Mouse (Mus musculus) thymus, postnatal 0 days (tissue): ENCODE results near the gene Kif21b. TPM values are rescaled to one million over a fixed set of nuclear protein-coding genes. Genes with fewer than 3 reads are reported as not detected.

Experiments used
- DNase-seq: peaks from one replicate; pipeline ENCODE4 v3.0.0-alpha.2; 2015; ENCODE audit warnings: low spot score
- polyA plus RNA-seq: library from polyadenylated mRNA; unstranded; fragments of >200 nt; fragmentation: Nextera tagmentation; extraction: Ambion mirVana; gene quantifications from 2 replicates; pipeline ENCODE4 v1.2.1, GENCODE M21; 2015

The Kif21b gene
- polyA plus RNA-seq, 1 experiment from 2014 or later = 20.3 TPM

- DNase-seq = no peak
These were observed 25.1 kb downstream of the Kif21b start for GRCm38 (mm10) chr1:136156304-136156703.

GRCm38 (mm10) chr1:136156951-136157350 lies 25.8 kb downstream of the Kif21b start:
- DNase-seq = no peak

GRCm38 (mm10) chr1:136159830-136160229 lies 28.6 kb downstream of the Kif21b start:
- no peak for DNase-seq

DNA sequence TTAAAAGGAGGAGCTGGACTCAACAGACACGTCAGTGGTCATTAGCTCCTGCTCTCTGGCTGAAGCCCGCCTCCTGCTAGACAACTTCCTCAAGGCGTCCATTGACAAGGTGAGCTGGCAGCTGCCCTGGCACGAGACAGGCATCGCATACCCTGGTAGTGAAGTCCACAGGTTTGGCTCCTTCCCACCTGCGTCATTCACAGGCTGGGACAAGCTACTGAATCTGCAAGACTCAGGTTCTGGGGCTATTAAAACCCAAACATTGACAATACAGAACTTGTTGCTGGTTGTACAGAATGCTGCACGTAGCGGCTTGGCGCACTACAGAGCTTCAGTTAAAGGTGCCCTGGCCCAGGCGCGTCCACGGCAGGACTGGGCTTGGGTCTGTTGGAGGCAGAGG lies 29.1 kb downstream of the Kif21b start:
- no peak for DNase-seq

GRCm38 (mm10) chr1:136160930-136161329 lies 29.7 kb downstream of the Kif21b start:
- no peak for DNase-seq

DNA sequence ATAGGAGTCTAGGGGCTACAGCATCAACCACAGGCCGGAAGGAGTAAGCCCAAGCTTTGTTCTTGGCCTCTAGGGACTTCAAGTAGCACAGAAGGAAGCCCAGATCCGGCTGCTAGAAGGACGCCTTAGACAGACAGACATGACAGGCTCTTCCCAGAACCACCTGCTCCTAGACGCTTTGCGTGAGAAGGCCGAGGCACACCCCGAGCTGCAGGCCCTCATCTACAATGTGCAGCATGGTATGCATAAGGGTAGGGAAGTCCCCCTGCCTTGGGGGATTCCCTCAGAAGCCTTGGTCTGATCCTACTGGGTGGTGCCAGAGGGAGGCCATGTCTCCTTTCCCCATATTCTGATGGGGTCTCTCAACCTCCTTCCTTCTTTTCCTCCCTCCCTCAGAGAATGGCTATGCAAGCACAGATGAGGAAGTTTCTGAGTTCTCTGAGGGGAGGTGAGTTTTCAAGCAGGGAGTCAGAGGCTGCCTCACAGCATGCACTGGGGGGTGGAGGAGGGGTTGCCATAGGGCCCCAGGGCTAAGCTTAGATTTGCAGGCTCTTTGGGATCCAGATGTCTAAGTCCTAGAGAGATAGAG lies 30.2 kb downstream of the Kif21b start:
- no peak for DNase-seq

DNA sequence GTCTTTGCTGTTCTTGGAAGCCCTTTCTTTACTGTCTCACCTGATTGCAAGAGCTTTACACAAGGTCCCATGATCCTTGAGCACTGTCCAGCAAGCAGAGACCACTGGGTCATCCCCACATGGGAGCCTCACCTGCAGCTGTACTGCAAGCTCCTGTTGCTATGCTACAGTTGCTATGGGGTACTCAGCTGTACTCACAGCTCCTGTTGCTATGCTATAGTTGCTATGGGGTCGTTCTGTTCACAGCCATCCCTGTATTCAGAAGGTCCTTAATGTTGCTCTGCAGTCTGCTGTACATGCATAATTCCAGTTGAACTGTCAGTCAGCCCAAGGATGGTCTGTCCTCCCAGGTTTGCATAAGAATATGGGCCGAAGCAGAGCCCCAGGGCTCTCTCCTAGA lies 34.2 kb downstream of the Kif21b start:
- no peak for DNase-seq

DNA sequence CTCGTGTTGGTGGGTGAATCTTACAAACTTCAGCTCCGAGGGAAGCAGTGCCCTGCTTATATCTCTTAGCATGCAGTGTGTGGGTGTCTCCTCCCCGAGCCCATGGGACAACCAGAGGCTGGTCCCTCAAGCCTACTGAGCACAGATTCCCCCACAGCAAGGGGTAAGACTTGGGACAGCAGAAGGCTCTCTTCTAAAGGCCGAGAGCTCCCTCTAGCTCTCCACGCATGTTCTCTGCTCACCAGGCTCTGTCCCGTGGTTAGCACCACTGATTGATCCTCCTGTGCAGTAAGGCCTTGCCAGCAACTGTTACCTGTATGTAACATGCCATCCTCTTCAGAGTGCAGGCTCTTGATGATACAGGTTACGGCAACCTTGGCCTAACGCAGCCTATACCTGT lies 36.5 kb downstream of the Kif21b start:
- no peak for DNase-seq

- peak; percentile 79 for DNase-seq
These were observed 38.9 kb downstream of the Kif21b start for GRCm38 (mm10) chr1:136170109-136170508.

- DNase-seq = no peak
These were observed 41.5 kb downstream of the Kif21b start for GRCm38 (mm10) chr1:136172696-136173095.

GRCm38 (mm10) chr1:136174101-136174606 lies 43.0 kb downstream of the Kif21b start:
- DNase-seq = peak; percentile 18

DNA sequence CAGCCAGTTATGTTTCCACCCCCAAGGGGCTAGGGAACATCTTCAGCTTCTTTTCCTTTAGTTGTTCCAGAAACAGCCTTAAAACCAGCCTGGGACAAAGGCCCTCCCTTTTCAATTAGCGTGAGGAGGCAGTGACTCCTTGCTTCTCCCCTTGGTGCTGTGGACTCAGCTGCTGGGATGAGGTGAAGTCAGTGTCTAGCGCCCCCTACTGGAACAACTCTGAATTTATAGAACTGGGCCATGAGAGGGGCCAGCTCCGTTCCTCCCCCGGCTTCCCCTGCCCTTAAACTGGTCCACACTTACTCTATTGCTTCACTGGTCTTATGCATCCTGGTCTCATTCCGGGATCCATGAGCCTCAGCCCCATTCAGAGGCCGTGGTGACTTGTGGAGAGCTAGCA lies 44.0 kb downstream of the Kif21b start:
- peak; percentile 67 for DNase-seq

DNA sequence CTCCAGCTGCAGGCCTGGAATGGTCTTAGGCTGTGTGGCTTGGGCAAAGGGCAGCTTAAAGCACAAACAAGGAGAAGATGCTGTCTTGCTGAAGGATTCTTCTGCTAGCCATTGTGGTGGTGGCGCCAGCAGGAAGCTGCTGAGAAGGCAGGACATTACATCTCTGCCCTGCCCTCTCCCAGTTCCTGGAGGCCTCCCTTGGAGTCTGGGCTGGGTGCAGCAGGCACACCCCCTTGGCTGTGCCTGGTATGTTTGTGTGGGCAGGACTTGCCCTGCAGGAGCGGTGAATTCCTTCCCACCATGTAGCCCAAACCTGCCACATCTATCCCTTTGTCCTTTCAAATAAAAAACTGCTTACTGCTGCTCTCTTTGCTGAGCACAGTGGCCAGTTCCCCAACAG lies 45.9 kb downstream of the Kif21b start:
- no peak for DNase-seq

DNA sequence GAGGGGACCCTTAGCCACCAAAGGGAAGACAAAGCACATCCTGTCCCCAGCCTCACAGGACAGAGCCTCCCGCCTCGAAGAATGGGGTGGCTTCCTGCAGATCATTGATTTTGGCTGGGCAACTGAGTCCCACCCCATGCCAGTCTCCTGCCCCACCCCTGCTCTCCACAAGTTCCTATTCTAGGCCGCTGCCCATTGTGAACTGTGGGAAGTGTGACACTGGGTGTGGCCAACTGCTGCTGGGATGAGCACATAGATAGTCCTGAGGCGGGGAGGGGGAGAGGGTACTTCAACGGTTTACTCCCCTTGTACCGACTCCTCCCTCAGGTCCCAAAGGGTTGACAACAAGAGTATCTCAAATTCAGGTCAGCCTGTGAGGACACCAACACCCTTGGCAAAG lies 47.6 kb downstream of the Kif21b start:
- DNase-seq = no peak

DNA sequence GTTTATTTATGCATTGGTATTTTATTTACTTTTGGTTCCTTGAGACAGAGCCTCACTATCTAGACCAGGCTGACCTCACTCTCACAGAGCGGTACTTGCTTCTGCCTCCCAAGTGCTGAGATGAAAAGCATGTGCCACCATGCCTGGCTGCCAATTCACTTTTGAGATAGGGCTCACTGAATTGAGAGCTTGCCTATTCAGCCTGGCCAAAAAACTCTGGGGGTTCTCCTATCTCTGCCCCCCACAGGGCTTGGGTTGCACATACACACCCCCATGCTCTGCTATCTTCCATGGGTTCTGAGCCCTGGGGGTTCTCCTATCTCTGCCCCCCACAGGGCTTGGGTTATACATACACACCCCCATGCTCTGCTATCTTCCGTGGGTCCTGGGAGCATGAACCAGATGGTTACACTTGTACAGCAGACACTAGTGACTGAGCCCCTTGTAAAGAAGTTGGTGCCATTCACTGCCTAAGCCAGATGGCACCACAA lies 48.4 kb downstream of the Kif21b start:
- no peak for DNase-seq

- no peak for DNase-seq
These were observed 58.8 kb downstream of the Kif21b start for GRCm38 (mm10) chr1:136190033-136190432.

DNA sequence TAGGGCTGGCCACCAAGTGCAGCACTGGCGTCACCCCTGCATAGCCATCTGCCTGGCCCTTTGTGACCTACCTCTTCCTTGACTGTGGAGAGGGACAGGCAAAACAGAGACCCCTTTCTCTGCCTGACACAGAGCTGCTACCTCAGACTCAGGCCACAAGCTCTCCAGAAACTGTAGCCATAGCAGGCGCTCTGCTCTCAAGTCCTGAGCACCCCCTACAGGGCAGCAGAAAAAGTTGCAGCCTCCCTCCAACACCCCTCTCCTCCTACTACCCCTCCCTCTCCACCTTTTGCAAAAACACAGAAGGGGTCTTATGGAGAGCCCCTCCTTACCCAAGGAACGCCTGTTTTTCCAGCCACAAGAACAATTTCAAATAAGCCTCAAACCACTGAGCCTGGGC lies 81.6 kb downstream of the Kif21b start, which contains the start of gene Mroh3:
TSS of gene Mroh3 (minus strand) at position 26 of the 400 bp plus-strand sequence.
- DNase-seq = peak; percentile 70

- DNase-seq = no peak
These were observed 83.1 kb downstream of the Kif21b start for GRCm38 (mm10) chr1:136214304-136214703.

- DNase-seq = no peak
These were observed 89.1 kb downstream of the Kif21b start for GRCm38 (mm10) chr1:136220037-136220871.

GRCm38 (mm10) chr1:136222386-136222785 lies 91.2 kb downstream of the Kif21b start:
- no peak for DNase-seq

- no peak for DNase-seq
These were observed 92.7 kb downstream of the Kif21b start for GRCm38 (mm10) chr1:136223758-136224342.

GRCm38 (mm10) chr1:136225846-136226245 lies 94.7 kb downstream of the Kif21b start:
- no peak for DNase-seq
